Mouse (Mus musculus): ENCODE results near the gene Gnpat.
"Not testable (repeated sequence)": the region's sequence is repeated elsewhere in the genome, so short reads cannot be mapped to it uniquely, and the experiment has no call there.

Gnpat gene

GRCm38 (mm10) chr8:124841775-124842174 is 21.1 kb upstream of the Gnpat start:
- in situ Hi-C loops (cut with MboI; ENCODE audit: unreplicated experiment in 2 of 2) = no loop called here

GRCm38 (mm10) chr8:124842929-124843328 is 19.9 kb upstream of the Gnpat start:
- in situ Hi-C loops (cut with MboI; ENCODE audit: unreplicated experiment in 2 of 2) = not testable (repeated sequence)

GRCm38 (mm10) chr8:124845131-124845530 is 17.7 kb upstream of the Gnpat start:
- in situ Hi-C loops (cut with MboI; ENCODE audit: unreplicated experiment in 2 of 2) = no loop called here

- in situ Hi-C loops (cut with MboI; ENCODE audit: unreplicated experiment in 2 of 2) = no loop called here
These were observed 17.3 kb upstream of the Gnpat start for GRCm38 (mm10) chr8:124845573-124845972.

- in situ Hi-C loops (cut with MboI; ENCODE audit: unreplicated experiment in 2 of 2) = loop anchor here in 1 of 2 experiments (25.0 kb wide), 1 partner anchor 1584 kb away; no protein-coding TSS in a partner anchor
These were observed 9.3 kb upstream of the Gnpat start for GRCm38 (mm10) chr8:124853511-124853910.

- in situ Hi-C loops (cut with MboI; ENCODE audit: unreplicated experiment in 2 of 2) = loop anchor here in 1 of 2 experiments (25.0 kb wide), 1 partner anchor 1578 kb away; no protein-coding TSS in a partner anchor
These were observed 3.4 kb upstream of the Gnpat start for GRCm38 (mm10) chr8:124859466-124859865.

GRCm38 (mm10) chr8:124860188-124860587 is 2.6 kb upstream of the Gnpat start:
- in situ Hi-C loops (cut with MboI; ENCODE audit: unreplicated experiment in 2 of 2) = loop anchor here (10.0 to 25.0 kb wide), 2 partner anchors 175 to 1577 kb away; no protein-coding TSS in a partner anchor

- in situ Hi-C loops (cut with MboI; ENCODE audit: unreplicated experiment in 2 of 2) = loop anchor here (10.0 to 25.0 kb wide), 2 partner anchors 172 to 1574 kb away; no protein-coding TSS in a partner anchor
These were observed 387 bp downstream of the Gnpat start for GRCm38 (mm10) chr8:124863163-124863677.

- in situ Hi-C loops (cut with MboI; ENCODE audit: unreplicated experiment in 2 of 2) = loop anchor here (10.0 to 25.0 kb wide), 2 partner anchors 171 to 1574 kb away; no protein-coding TSS in a partner anchor
These were observed 896 bp downstream of the Gnpat start for GRCm38 (mm10) chr8:124863729-124864128.

- in situ Hi-C loops (cut with MboI; ENCODE audit: unreplicated experiment in 2 of 2) = loop anchor here (10.0 to 25.0 kb wide), 2 partner anchors 168 to 1571 kb away; no protein-coding TSS in a partner anchor
These were observed 3.8 kb downstream of the Gnpat start for GRCm38 (mm10) chr8:124866669-124867068.

- in situ Hi-C loops (cut with MboI; ENCODE audit: unreplicated experiment in 2 of 2) = loop anchor here (10.0 to 25.0 kb wide), 2 partner anchors 168 to 1570 kb away; no protein-coding TSS in a partner anchor
These were observed 4.3 kb downstream of the Gnpat start for GRCm38 (mm10) chr8:124867126-124867525.

- in situ Hi-C loops (cut with MboI; ENCODE audit: unreplicated experiment in 2 of 2) = loop anchor here (10.0 to 25.0 kb wide), 2 partner anchors 165 to 1568 kb away; no protein-coding TSS in a partner anchor
These were observed 6.9 kb downstream of the Gnpat start for GRCm38 (mm10) chr8:124869708-124870107.

- in situ Hi-C loops (cut with MboI; ENCODE audit: unreplicated experiment in 2 of 2) = loop anchor here in 1 of 2 experiments (25.0 kb wide), 1 partner anchor 1566 kb away; no protein-coding TSS in a partner anchor
These were observed 8.6 kb downstream of the Gnpat start for GRCm38 (mm10) chr8:124871474-124871873.

GRCm38 (mm10) chr8:124872081-124872480 is 9.2 kb downstream of the Gnpat start:
- in situ Hi-C loops (cut with MboI; ENCODE audit: unreplicated experiment in 2 of 2) = loop anchor here in 1 of 2 experiments (25.0 kb wide), 1 partner anchor 1565 kb away; no protein-coding TSS in a partner anchor

GRCm38 (mm10) chr8:124872690-124873089 is 9.9 kb downstream of the Gnpat start:
- in situ Hi-C loops (cut with MboI; ENCODE audit: unreplicated experiment in 2 of 2) = loop anchor here in 1 of 2 experiments (25.0 kb wide), 1 partner anchor 1565 kb away; no protein-coding TSS in a partner anchor

GRCm38 (mm10) chr8:124878141-124878540 is 15.3 kb downstream of the Gnpat start:
- in situ Hi-C loops (cut with MboI; ENCODE audit: unreplicated experiment in 2 of 2) = no loop called here

- in situ Hi-C loops (cut with MboI; ENCODE audit: unreplicated experiment in 2 of 2) = no loop called here
These were observed 16.2 kb downstream of the Gnpat start for GRCm38 (mm10) chr8:124878946-124879526.

- in situ Hi-C loops (cut with MboI; ENCODE audit: unreplicated experiment in 2 of 2) = no loop called here
These were observed 25.6 kb downstream of the Gnpat start for GRCm38 (mm10) chr8:124888385-124888784.

- in situ Hi-C loops (cut with MboI; ENCODE audit: unreplicated experiment in 2 of 2) = loop anchor here in 1 of 2 experiments (10.0 kb wide), 1 partner anchor 142 kb away; no protein-coding TSS in a partner anchor
These were observed 29.8 kb downstream of the Gnpat start for GRCm38 (mm10) chr8:124892596-124892995.

- in situ Hi-C loops (cut with MboI; ENCODE audit: unreplicated experiment in 2 of 2) = loop anchor here (5.0 to 10.0 kb wide), 3 partner anchors 56 to 139 kb away; no protein-coding TSS in a partner anchor
These were observed 33.3 kb downstream of the Gnpat start for GRCm38 (mm10) chr8:124896010-124896631.

Measured in v-Abl transformed pro-B cells (cell line).